Mouse (Mus musculus) megakaryocyte, embryonic 14.5 days (primary cell): ENCODE data around the gene Capn10. TPM values are rescaled to one million over a fixed set of nuclear protein-coding genes. Genes with fewer than 3 reads are reported as not detected.

ENCODE experiments used
- H3K27me3 ChIP-seq: replicated peaks from 2 replicates; pipeline ENCODE3; 2012; ENCODE audit warnings: inconsistent platforms
- H3K36me3 ChIP-seq: replicated peaks from 2 replicates; pipeline ENCODE3; 2012; ENCODE audit warnings: low read length, inconsistent platforms, mixed read lengths
- H3K4me1 ChIP-seq: 2 replicates; pipeline ENCODE4 v1.6.1; 2012; ENCODE audit warnings: inconsistent platforms
- H3K4me3 ChIP-seq: replicated peaks from 2 replicates; pipeline ENCODE3; 2012; ENCODE audit warnings: moderate library complexity, mild to moderate bottlenecking, inconsistent platforms
- H3K9me3 ChIP-seq: 2 replicates; pipeline ENCODE4 v1.6.1; 2012; ENCODE audit warnings: inconsistent platforms
- FLI1 ChIP-seq: IDR thresholded peaks from 2 replicates; pipeline ENCODE4 v1.6.1; 2012; ENCODE audit warnings: low read length, inconsistent platforms, mixed read lengths
- GATA1 ChIP-seq: IDR thresholded peaks from 3 replicates; pipeline ENCODE4 v1.6.1; 2012; ENCODE audit warnings: mixed read lengths, low read length, inconsistent platforms, borderline replicate concordance
- polyA plus RNA-seq: library from polyadenylated mRNA; stranded (reverse); fragments of >175 nt; gene quantifications from 2 replicates; pipeline ENCODE4 v1.2.3, GENCODE M21; 2012; ENCODE audit warnings: low replicate concordance; ENCODE audit not compliant: insufficient read depth

Gene Capn10
- polyA plus RNA-seq, 1 experiment = 12.4 TPM

- TF ChIP-seq GATA1 (no peak), FLI1 (no peak)
Measured at GRCm38 (mm10) chr1:92992214-92992855, 58.2 kb downstream of the Capn10 start.

GRCm38 (mm10) chr1:92992880-92993279 lies 58.7 kb downstream of the Capn10 start:
- Histone ChIP-seq H3K27me3 (peaks cover 41% of the 10 kb centered on the region), H3K4me1 (no peaks in the 10 kb centered on the region), H3K36me3 (no peaks in the 10 kb centered on the region), H3K4me3 (no peak overlapping the region), H3K9me3 (no peaks in the 10 kb centered on the region)
- no peak for TF ChIP-seq GATA1
- no peak for TF ChIP-seq FLI1

More at GRCm38 (mm10) chr1:92992214-92992855, 58.2 kb downstream of the Capn10 start:
- Histone ChIP-seq H3K4me3 (no peak overlapping the region), H3K27me3 (peaks cover 41% of the 10 kb centered on the region), H3K36me3 (no peaks in the 10 kb centered on the region), H3K4me1 (no peaks in the 10 kb centered on the region), H3K9me3 (no peaks in the 10 kb centered on the region)

Other genes starting within 250 kb of the Capn10 start
- gene Gpc1, start 102.7 kb upstream of the Capn10 start, polyA plus RNA-seq = 0.26 and 4.8 TPM in 2 replicates
- not detected in 2 replicates for gene Ankmy1, start 31.5 kb upstream of the Capn10 start, polyA plus RNA-seq
- gene Dusp28, start 27.4 kb upstream of the Capn10 start, polyA plus RNA-seq = 1.8 and 4.1 TPM in 2 replicates
- gene Rnpepl1, start 23.6 kb upstream of the Capn10 start, polyA plus RNA-seq = 94.2 and 172 TPM in 2 replicates
- 1.1 TPM in 1 of 2 replicates, not detected in the other for gene Gpr35, start 16.5 kb downstream of the Capn10 start, polyA plus RNA-seq
- 0.39 TPM in 1 of 2 replicates, not detected in the other for gene Aqp12, start 72.0 kb downstream of the Capn10 start, polyA plus RNA-seq
- gene Kif1a, start 167.6 kb downstream of the Capn10 start, polyA plus RNA-seq = 0.07 TPM in 1 of 2 replicates, not detected in the other
- gene Agxt, start 200.9 kb downstream of the Capn10 start, polyA plus RNA-seq = not detected in 2 replicates
- gene 2310007B03Rik, start 226.6 kb downstream of the Capn10 start, polyA plus RNA-seq = not detected in 2 replicates
- gene Crocc2, start 234.3 kb downstream of the Capn10 start, polyA plus RNA-seq = not detected in 2 replicates